Mouse (Mus musculus): ENCODE data around the gene Hoxd9. TPM values are rescaled to one million over a fixed set of nuclear protein-coding genes. Genes with fewer than 3 reads are reported as not detected.

Hoxd9 gene
- polyA plus RNA-seq, 1 experiment from 2014 or later: 0.13 TPM

- H3K9ac ChIP-seq: no peak overlapping the region
- no peaks in the 10 kb centered on the region for H3K9me3 ChIP-seq (ENCODE audit: low read depth, low read length)
- no peaks in the 10 kb centered on the region for H3K4me1 ChIP-seq (ENCODE audit: insufficient read depth)
- H3K4me3 ChIP-seq (ENCODE audit: low read depth, low read length): no peak overlapping the region
- H3K36me3 ChIP-seq (ENCODE audit: insufficient read depth): no peaks in the 10 kb centered on the region
- H3K27me3 ChIP-seq (ENCODE audit: insufficient read depth, low read length): peaks cover 99% of the 10 kb centered on the region
- no peak overlapping the region for H3K27ac ChIP-seq (ENCODE audit: low read depth)
- WGBS: 1% methylated on average over 3 of the region's 3 CpGs
- DNase-seq (no peak), ATAC-seq (ENCODE audit: insufficient read depth) (no peak)
- no peak overlapping the region for H3K4me2 ChIP-seq
- TF ChIP-seq CTCF (IDR thresholded peaks at IDR 0.05; ENCODE audit: low read depth): no peak
Observed at GRCm38 (mm10) chr2:74669230-74669578, 28.3 kb upstream of the Hoxd9 start.

- Histone ChIP-seq H3K27ac (ENCODE audit: low read depth) (no peak overlapping the region), H3K4me1 (ENCODE audit: insufficient read depth) (no peaks in the 10 kb centered on the region), H3K9me3 (ENCODE audit: low read depth, low read length) (no peaks in the 10 kb centered on the region), H3K9ac (no peak overlapping the region), H3K4me3 (ENCODE audit: low read depth, low read length) (no peak overlapping the region), H3K27me3 (ENCODE audit: insufficient read depth, low read length) (peaks cover 99% of the 10 kb centered on the region), H3K36me3 (ENCODE audit: insufficient read depth) (no peaks in the 10 kb centered on the region), H3K4me2 (no peak overlapping the region)
- TF ChIP-seq CTCF (IDR thresholded peaks at IDR 0.05; ENCODE audit: low read depth): no peak
- 1% methylated on average over 14 of the region's 14 CpGs for WGBS
- DNase-seq (no peak), ATAC-seq (ENCODE audit: insufficient read depth) (no peak)
Observed at GRCm38 (mm10) chr2:74669650-74670235, 27.8 kb upstream of the Hoxd9 start.

GRCm38 (mm10) chr2:74670632-74671188 is 26.8 kb upstream of the Hoxd9 start:
- WGBS: 6% methylated on average over 3 of the region's 3 CpGs
- Histone ChIP-seq H3K4me1 (ENCODE audit: insufficient read depth) (no peaks in the 10 kb centered on the region), H3K27ac (ENCODE audit: low read depth) (no peak overlapping the region), H3K27me3 (ENCODE audit: insufficient read depth, low read length) (peaks cover 100% of the 10 kb centered on the region), H3K36me3 (ENCODE audit: insufficient read depth) (no peaks in the 10 kb centered on the region), H3K9ac (no peak overlapping the region), H3K4me3 (ENCODE audit: low read depth, low read length) (no peak overlapping the region), H3K9me3 (ENCODE audit: low read depth, low read length) (no peaks in the 10 kb centered on the region), H3K4me2 (no peak overlapping the region)
- TF ChIP-seq CTCF (IDR thresholded peaks at IDR 0.05; ENCODE audit: low read depth): no peak
- DNase-seq (no peak), ATAC-seq (ENCODE audit: insufficient read depth) (no peak)

- Histone ChIP-seq H3K27ac (ENCODE audit: low read depth) (no peak overlapping the region), H3K9ac (no peak overlapping the region), H3K4me3 (ENCODE audit: low read depth, low read length) (no peak overlapping the region), H3K27me3 (ENCODE audit: insufficient read depth, low read length) (peaks cover 100% of the 10 kb centered on the region), H3K4me2 (no peak overlapping the region), H3K4me1 (ENCODE audit: insufficient read depth) (no peaks in the 10 kb centered on the region), H3K36me3 (ENCODE audit: insufficient read depth) (no peaks in the 10 kb centered on the region), H3K9me3 (ENCODE audit: low read depth, low read length) (no peaks in the 10 kb centered on the region)
- TF ChIP-seq CTCF (IDR thresholded peaks at IDR 0.05; ENCODE audit: low read depth): no peak
- no peak for DNase-seq
- no peak for ATAC-seq (ENCODE audit: insufficient read depth)
- WGBS: 14% methylated on average over 5 of the region's 5 CpGs
Observed at GRCm38 (mm10) chr2:74671847-74672246, 25.7 kb upstream of the Hoxd9 start.

- TF ChIP-seq CTCF (IDR thresholded peaks at IDR 0.05; ENCODE audit: low read depth): peak; percentile 86
- no peaks in the 10 kb centered on the region for H3K9me3 ChIP-seq (ENCODE audit: low read depth, low read length)
- H3K36me3 ChIP-seq (ENCODE audit: insufficient read depth): no peaks in the 10 kb centered on the region
- DNase-seq (peak; percentile 84), ATAC-seq (ENCODE audit: insufficient read depth) (peak; percentile 39; the same call in 1 of the 2 replicates)
- peak overlapping the region; percentile 27; the same call in 1 of the 2 replicates for H3K4me3 ChIP-seq (ENCODE audit: low read depth, low read length)
- H3K4me2 ChIP-seq: peak overlapping the region; percentile 61
- peaks cover 100% of the 10 kb centered on the region for H3K27me3 ChIP-seq (ENCODE audit: insufficient read depth, low read length)
- no peaks in the 10 kb centered on the region for H3K4me1 ChIP-seq (ENCODE audit: insufficient read depth)
- no peak overlapping the region for H3K27ac ChIP-seq (ENCODE audit: low read depth)
- 4% methylated on average over 40 of the region's 40 CpGs for whole genome bisulfite sequencing
- no peak overlapping the region for H3K9ac ChIP-seq
Observed at GRCm38 (mm10) chr2:74672481-74673362, 24.8 kb upstream of the Hoxd9 start.

GRCm38 (mm10) chr2:74673835-74674425 is 23.6 kb upstream of the Hoxd9 start:
- Histone ChIP-seq H3K36me3 (ENCODE audit: insufficient read depth) (no peaks in the 10 kb centered on the region), H3K4me1 (ENCODE audit: insufficient read depth) (no peaks in the 10 kb centered on the region), H3K4me3 (ENCODE audit: low read depth, low read length) (no peak overlapping the region), H3K27ac (ENCODE audit: low read depth) (no peak overlapping the region), H3K27me3 (ENCODE audit: insufficient read depth, low read length) (peaks cover 100% of the 10 kb centered on the region), H3K9me3 (ENCODE audit: low read depth, low read length) (no peaks in the 10 kb centered on the region), H3K4me2 (no peak overlapping the region), H3K9ac (no peak overlapping the region)
- DNase-seq: no peak
- TF ChIP-seq CTCF (IDR thresholded peaks at IDR 0.05; ENCODE audit: low read depth): no peak
- WGBS: 3% methylated on average over 24 of the region's 24 CpGs
- ATAC-seq (ENCODE audit: insufficient read depth): no peak

All from lung, embryonic 14.5 days (tissue).